Mouse (Mus musculus) thymus, adult 2 months (tissue): ENCODE measurements at regions not wholly inside any gene's neighbourhood (a gene's known extent, or its start where the extent isn't known, plus 50 kb on each side); places are given as distances from the start of the nearest gene placed in this dataset.

Experiments used
- CTCF ChIP-seq: fragments of 200-500 bp; IDR thresholded peaks from 2 replicates; pipeline ENCODE4 v1.5.1; 2012; ENCODE audit warnings: mild to moderate bottlenecking, control low read depth, low read length, moderate library complexity, borderline replicate concordance; ENCODE audit not compliant: control insufficient read depth, poor library complexity, insufficient read depth; ENCODE audit errors: extremely low read depth
- POLR2A ChIP-seq: fragments of 200-500 bp; IDR thresholded peaks from 2 replicates; pipeline ENCODE4 v1.6.1; 2012; ENCODE audit warnings: mild to moderate bottlenecking, low read length, control low read depth, moderate library complexity; ENCODE audit not compliant: control insufficient read depth, poor library complexity, insufficient read depth; ENCODE audit errors: extremely low read depth

- TF ChIP-seq CTCF (no peak), POLR2A (no peak)
Measured at GRCm38 (mm10) chr2:50373626-50374025, 77.0 kb upstream of the Mmadhc start.
